Mouse (Mus musculus) bone marrow, adult 2 months (tissue): ENCODE results near the gene Dnajc13.

Experiments used
- CTCF ChIP-seq: fragments of 200-500 bp; IDR thresholded peaks from 2 replicates; pipeline ENCODE4 v1.5.1; 2011; ENCODE audit warnings: low read length, control low read depth; ENCODE audit not compliant: control insufficient read depth, insufficient read depth
- POLR2A ChIP-seq: fragments of 200-500 bp; IDR thresholded peaks from 2 replicates; pipeline ENCODE4 v1.6.1; 2011; ENCODE audit warnings: low read depth, mild to moderate bottlenecking, control low read depth, low read length, borderline replicate concordance; ENCODE audit not compliant: control insufficient read depth

DNA sequence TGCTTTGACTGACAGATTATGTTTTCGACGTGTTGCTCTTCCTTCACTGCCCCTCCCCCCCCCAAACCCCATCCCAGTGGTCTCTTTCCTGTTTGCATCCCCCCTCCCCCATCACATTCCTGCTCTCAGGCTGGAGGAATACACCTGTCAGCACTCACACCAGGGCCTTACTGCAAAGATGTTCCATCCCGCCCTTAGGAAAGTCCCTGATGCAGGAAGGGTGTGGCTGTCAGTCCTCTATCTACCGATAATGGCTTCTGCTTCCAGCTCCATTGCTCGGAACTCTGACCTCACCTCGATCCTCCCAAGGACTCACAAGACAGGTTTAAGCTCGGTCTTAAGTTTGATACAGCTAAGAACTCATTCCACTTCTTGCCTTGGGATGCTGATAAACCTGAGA is 116.0 kb downstream of the Dnajc13 start:
- TF ChIP-seq POLR2A (no peak), CTCF (no peak)
